Mouse (Mus musculus) spleen, adult 2 months (tissue): ENCODE results near the gene Bhlhe23.

Experiments
- CTCF ChIP-seq: fragments of 200-500 bp; IDR thresholded peaks from 2 replicates; pipeline ENCODE4 v1.5.1; 2011; ENCODE audit warnings: mild to moderate bottlenecking, inconsistent platforms; ENCODE audit not compliant: insufficient read depth, insufficient read length, insufficient replicate concordance; ENCODE audit errors: extremely low read depth
- POLR2A ChIP-seq: fragments of 200-500 bp; IDR thresholded peaks from 2 replicates; pipeline ENCODE4 v1.6.1; 2011; ENCODE audit warnings: low read depth, low read length, inconsistent platforms

GRCm38 (mm10) chr2:180819504-180819903 lies 42.8 kb upstream of the Bhlhe23 start:
- TF ChIP-seq CTCF: no peak
- no peak for TF ChIP-seq POLR2A
